Mouse (Mus musculus) megakaryocyte, embryonic 14.5 days (primary cell): ENCODE results near the gene Mfap5. TPM values are rescaled to one million over a fixed set of nuclear protein-coding genes. Genes with fewer than 3 reads are reported as not detected.
"Not testable (repeated sequence)": the region's sequence is repeated elsewhere in the genome, so short reads cannot be mapped to it uniquely, and the experiment has no call there.

Experiments used
- H3K27me3 ChIP-seq: replicated peaks from 2 replicates; pipeline ENCODE3; 2012; ENCODE audit warnings: inconsistent platforms
- H3K36me3 ChIP-seq: replicated peaks from 2 replicates; pipeline ENCODE3; 2012; ENCODE audit warnings: low read length, inconsistent platforms, mixed read lengths
- H3K4me1 ChIP-seq: 2 replicates; pipeline ENCODE4 v1.6.1; 2012; ENCODE audit warnings: inconsistent platforms
- H3K4me3 ChIP-seq: replicated peaks from 2 replicates; pipeline ENCODE3; 2012; ENCODE audit warnings: moderate library complexity, mild to moderate bottlenecking, inconsistent platforms
- H3K9me3 ChIP-seq: 2 replicates; pipeline ENCODE4 v1.6.1; 2012; ENCODE audit warnings: inconsistent platforms
- FLI1 ChIP-seq: IDR thresholded peaks from 2 replicates; pipeline ENCODE4 v1.6.1; 2012; ENCODE audit warnings: low read length, inconsistent platforms, mixed read lengths
- GATA1 ChIP-seq: IDR thresholded peaks from 3 replicates; pipeline ENCODE4 v1.6.1; 2012; ENCODE audit warnings: mixed read lengths, low read length, inconsistent platforms, borderline replicate concordance
- polyA plus RNA-seq: library from polyadenylated mRNA; stranded (reverse); fragments of >175 nt; gene quantifications from 2 replicates; pipeline ENCODE4 v1.2.3, GENCODE M21; 2012; ENCODE audit warnings: low replicate concordance; ENCODE audit not compliant: insufficient read depth

Gene Mfap5
- polyA plus RNA-seq, 1 experiment, result not detected

DNA sequence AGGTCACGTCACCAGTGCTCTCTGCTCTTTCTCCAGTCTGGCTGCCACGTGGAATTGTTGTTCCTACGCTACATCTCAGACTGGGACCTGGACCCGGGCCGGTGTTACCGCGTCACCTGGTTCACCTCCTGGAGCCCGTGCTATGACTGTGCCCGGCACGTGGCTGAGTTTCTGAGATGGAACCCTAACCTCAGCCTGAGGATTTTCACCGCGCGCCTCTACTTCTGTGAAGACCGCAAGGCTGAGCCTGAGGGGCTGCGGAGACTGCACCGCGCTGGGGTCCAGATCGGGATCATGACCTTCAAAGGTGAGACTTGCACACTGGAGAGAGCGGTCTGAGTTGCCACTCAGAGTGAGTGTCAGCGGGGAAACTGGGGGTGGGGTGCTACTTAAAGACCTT lies 55.4 kb downstream of the Mfap5 start:
- TF ChIP-seq FLI1, result no peak
- no peak for TF ChIP-seq GATA1
- peak overlapping the region; percentile 71 for H3K4me3 ChIP-seq
- no peaks in the 10 kb centered on the region for H3K36me3 ChIP-seq
- H3K4me1 ChIP-seq, result peaks cover 32% of the 10 kb centered on the region
- peaks cover 13% of the 10 kb centered on the region for H3K27me3 ChIP-seq
- peaks cover 6% of the 10 kb centered on the region; the same call in 1 of the 2 replicates for H3K9me3 ChIP-seq

DNA sequence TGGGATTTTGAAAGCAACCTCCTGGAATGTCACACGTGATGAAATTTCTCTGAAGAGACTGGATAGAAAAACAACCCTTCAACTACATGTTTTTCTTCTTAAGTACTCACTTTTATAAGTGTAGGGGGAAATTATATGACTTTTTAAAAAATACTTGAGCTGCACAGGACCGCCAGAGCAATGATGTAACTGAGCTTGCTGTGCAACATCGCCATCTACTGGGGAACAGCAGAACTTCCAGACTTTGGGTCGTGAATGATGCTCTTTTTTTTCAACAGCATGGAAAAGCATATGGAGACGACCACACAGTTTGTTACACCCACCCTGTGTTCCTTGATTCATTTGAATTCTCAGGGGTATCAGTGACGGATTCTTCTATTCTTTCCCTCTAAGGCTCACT lies 56.8 kb downstream of the Mfap5 start:
- H3K4me3 ChIP-seq, result peak overlapping the region; percentile 38
- peaks cover 17% of the 10 kb centered on the region for H3K27me3 ChIP-seq
- TF ChIP-seq FLI1 (no peak), GATA1 (no peak)
- no peaks in the 10 kb centered on the region for H3K36me3 ChIP-seq
- peaks cover 29% of the 10 kb centered on the region for H3K4me1 ChIP-seq
- H3K9me3 ChIP-seq, result peaks cover 6% of the 10 kb centered on the region; the same call in 1 of the 2 replicates

DNA sequence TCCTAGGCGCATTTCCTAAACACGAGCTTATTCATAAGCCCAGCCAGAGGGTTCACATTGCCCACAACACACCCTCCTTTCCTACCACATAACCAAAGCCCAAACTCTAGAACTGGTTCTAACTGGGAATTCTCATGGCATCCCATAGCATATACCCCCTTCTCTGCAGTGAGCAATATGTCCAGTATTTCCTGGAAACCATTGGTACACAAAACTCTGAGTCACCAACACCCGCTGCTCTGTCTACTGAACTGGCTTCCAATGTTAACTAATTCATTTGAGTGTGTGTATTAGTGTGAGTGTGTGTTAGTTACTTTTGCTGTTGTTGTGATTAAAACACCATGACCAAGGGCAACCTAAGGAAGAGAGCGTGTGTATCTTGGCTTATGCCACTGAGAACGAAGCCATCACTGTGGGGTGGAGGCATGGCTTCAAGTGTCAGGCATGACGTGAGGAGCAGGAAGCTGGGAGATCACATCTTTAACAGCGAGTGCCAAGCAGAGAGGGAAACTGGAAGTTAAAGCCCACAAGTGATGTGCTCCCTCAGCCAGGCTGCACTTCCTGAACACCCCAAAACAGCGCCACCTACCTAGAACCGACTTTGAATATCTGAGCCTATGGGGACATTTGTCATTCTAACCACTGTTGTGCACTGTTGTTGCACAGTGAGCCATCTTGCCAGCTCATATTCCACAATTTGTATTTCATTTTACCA lies 59.6 kb downstream of the Mfap5 start:
- Histone ChIP-seq H3K4me1 (peaks cover 27% of the 10 kb centered on the region), H3K36me3 (no peaks in the 10 kb centered on the region), H3K27me3 (peaks cover 22% of the 10 kb centered on the region), H3K4me3 (peak overlapping the region; percentile 33), H3K9me3 (peaks cover 6% of the 10 kb centered on the region; the same call in 1 of the 2 replicates)
- TF ChIP-seq FLI1 (no peak), GATA1 (no peak)

DNA sequence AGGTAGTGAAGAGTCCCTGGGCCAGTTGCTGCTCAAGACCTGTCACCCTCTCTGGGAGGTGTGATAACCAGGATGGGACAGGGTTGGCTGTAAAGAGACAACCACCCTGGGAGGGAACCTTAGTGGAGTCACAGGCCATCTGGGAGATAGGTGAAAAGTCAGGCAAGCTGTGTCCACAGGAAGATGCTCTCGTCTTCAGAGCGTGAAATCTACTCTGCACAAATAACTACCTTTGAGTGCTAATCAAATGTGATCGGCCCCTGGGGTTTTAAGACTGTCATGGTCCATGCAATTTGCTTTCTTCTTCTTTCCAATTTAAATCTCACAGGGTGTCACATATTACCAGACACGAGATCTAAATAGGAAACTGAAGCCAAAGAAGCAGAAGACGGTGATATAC lies 63.5 kb downstream of the Mfap5 start:
- TF ChIP-seq FLI1 (no peak), GATA1 (no peak)
- Histone ChIP-seq H3K4me3 (peak overlapping the region; percentile 18), H3K4me1 (peaks cover 31% of the 10 kb centered on the region), H3K9me3 (peaks cover 6% of the 10 kb centered on the region; the same call in 1 of the 2 replicates), H3K36me3 (no peaks in the 10 kb centered on the region), H3K27me3 (peaks cover 15% of the 10 kb centered on the region)

GRCm38 (mm10) chr6:122569762-122570161 lies 64.1 kb downstream of the Mfap5 start:
- H3K9me3 ChIP-seq, result peaks cover 6% of the 10 kb centered on the region; the same call in 1 of the 2 replicates
- H3K4me1 ChIP-seq, result peaks cover 31% of the 10 kb centered on the region
- H3K36me3 ChIP-seq, result no peaks in the 10 kb centered on the region
- peaks cover 17% of the 10 kb centered on the region for H3K27me3 ChIP-seq
- TF ChIP-seq FLI1, result no peak
- no peak for TF ChIP-seq GATA1
- no peak overlapping the region for H3K4me3 ChIP-seq

- peaks cover 15% of the 10 kb centered on the region for H3K27me3 ChIP-seq
- H3K36me3 ChIP-seq, result no peaks in the 10 kb centered on the region
- H3K4me1 ChIP-seq, result peaks cover 27% of the 10 kb centered on the region
- peak overlapping the region; percentile 68 for H3K4me3 ChIP-seq
- no peak for TF ChIP-seq FLI1
- no peak for TF ChIP-seq GATA1
- H3K9me3 ChIP-seq, result no peaks in the 10 kb centered on the region
Observed at GRCm38 (mm10) chr6:122570695-122571616, 65.3 kb downstream of the Mfap5 start.

GRCm38 (mm10) chr6:122571617-122571959 lies 65.9 kb downstream of the Mfap5 start:
- no peak overlapping the region for H3K4me3 ChIP-seq
- no peaks in the 10 kb centered on the region for H3K36me3 ChIP-seq
- H3K9me3 ChIP-seq, result no peaks in the 10 kb centered on the region
- peaks cover 32% of the 10 kb centered on the region for H3K4me1 ChIP-seq
- TF ChIP-seq GATA1, result no peak
- TF ChIP-seq FLI1, result no peak
- peaks cover 19% of the 10 kb centered on the region for H3K27me3 ChIP-seq

GRCm38 (mm10) chr6:122575037-122575436 lies 69.4 kb downstream of the Mfap5 start:
- peaks cover 30% of the 10 kb centered on the region for H3K4me1 ChIP-seq
- not testable (repeated sequence) for H3K27me3 ChIP-seq, H3K4me3 ChIP-seq, H3K36me3 ChIP-seq, H3K9me3 ChIP-seq

DNA sequence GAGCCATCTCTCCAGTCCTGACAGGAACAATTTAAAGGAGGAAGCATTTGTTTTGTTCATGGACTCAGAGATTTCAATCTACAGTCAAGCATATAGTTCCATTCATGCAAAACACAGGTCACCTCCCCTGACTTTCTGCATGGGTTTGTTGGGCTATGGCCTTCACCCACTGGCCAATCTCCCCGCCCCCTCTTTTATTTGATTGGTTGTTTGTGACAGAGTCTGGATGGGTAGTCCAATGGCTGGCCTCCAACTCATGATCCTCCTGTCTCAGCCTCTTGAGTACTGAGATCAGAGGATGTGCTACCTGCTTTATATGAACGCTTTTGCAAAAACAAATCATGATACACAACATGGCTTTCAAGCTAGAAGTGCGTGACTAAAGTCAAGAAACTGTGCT lies 71.4 kb downstream of the Mfap5 start:
- Histone ChIP-seq H3K27me3 (peaks cover 7% of the 10 kb centered on the region), H3K4me3 (no peak overlapping the region), H3K9me3 (no peaks in the 10 kb centered on the region), H3K4me1 (peaks cover 11% of the 10 kb centered on the region), H3K36me3 (peaks cover 14% of the 10 kb centered on the region)
- TF ChIP-seq FLI1, result no peak
- no peak for TF ChIP-seq GATA1

Other genes starting within 250 kb of the Mfap5 start
- not detected in 2 replicates for gene Klrg1, start 223.0 kb upstream of the Mfap5 start, polyA plus RNA-seq
- gene M6pr, start 197.1 kb upstream of the Mfap5 start, polyA plus RNA-seq, result 3.6 and 13.0 TPM in 2 replicates
- 2.8 and 35.8 TPM in 2 replicates for gene Phc1, start 165.3 kb upstream of the Mfap5 start, polyA plus RNA-seq
- gene Rimklb, start 7.1 kb upstream of the Mfap5 start, polyA plus RNA-seq, result not detected in 2 replicates
- gene Aicda, start 48.0 kb downstream of the Mfap5 start, polyA plus RNA-seq, result 0.07 and 0.69 TPM in 2 replicates
- 7.5 TPM in 1 of 2 replicates, not detected in the other for gene Apobec1, start 96.6 kb downstream of the Mfap5 start, polyA plus RNA-seq
- 0.07 TPM in 1 of 2 replicates, not detected in the other for gene Gdf3, start 104.2 kb downstream of the Mfap5 start, polyA plus RNA-seq
- gene Dppa3, start 120.6 kb downstream of the Mfap5 start, polyA plus RNA-seq, result not detected in 2 replicates
- gene Nanog, start 201.6 kb downstream of the Mfap5 start, polyA plus RNA-seq, result not detected in 2 replicates